Mouse (Mus musculus): ENCODE measurements around the gene Cfap44. TPM values are rescaled to one million over a fixed set of nuclear protein-coding genes. Genes with fewer than 3 reads are reported as not detected.

Gene Cfap44
- polyA plus RNA-seq, 1 experiment from 2014 or later = not detected

DNA sequence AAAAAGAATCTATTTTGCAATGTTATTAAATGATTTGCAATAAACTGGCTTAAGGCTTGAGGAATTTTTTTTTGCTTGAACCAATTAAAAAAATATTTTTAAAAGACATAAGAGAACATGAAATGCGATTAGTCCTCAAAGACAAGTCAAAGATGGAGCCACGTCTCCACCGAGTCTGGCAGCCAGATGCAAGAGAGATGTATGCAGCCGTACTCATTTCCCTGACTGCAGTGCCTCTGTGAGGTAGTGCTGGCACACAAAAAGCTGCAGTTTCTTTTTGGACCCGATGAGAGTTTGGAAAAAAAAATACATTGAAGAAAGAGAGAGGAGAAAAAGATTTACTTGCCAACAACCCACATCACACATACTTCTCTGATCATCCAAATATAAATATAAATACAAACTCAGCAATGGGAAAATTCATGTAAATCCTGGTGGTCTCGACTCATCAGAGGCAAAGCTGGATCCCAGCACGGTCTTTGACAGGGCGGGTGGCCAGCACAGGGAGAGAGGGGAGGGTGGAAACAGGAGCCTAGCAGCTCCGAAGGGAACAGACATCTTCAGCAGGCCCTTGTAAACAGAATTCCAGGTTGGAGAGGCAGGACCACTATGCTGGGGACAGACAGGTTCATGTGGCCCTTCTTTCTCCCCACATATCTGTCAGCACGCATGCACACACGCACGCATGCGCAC is 116.1 kb downstream of the Cfap44 start:
- H3K27ac ChIP-seq (replicated peaks) = peak overlapping the region; percentile 31
- H3K9me3 ChIP-seq = 0 out of 2 replicates have a peak, but pooled peaks cover 4% of the 10 kb centered on the region
- WGBS = 68% methylated on average over 13 of the region's 13 CpGs
- no peak overlapping the region for H3K4me3 ChIP-seq
- no peaks in the 10 kb centered on the region for H3K27me3 ChIP-seq (replicated peaks)
- peaks cover 36% of the 10 kb centered on the region for H3K36me3 ChIP-seq
- no peak for ATAC-seq (ENCODE audit: extremely low read depth, insufficient number of reproducible peaks, low FRiP score, low TSS enrichment)
- H3K4me1 ChIP-seq = peaks cover 8% of the 10 kb centered on the region; the same call in 1 of the 2 replicates
- H3K9ac ChIP-seq = no peak overlapping the region
- 0 out of 2 replicates have a peak overlapping the region, but pooled peaks have one; percentile 3 for H3K4me2 ChIP-seq

DNA sequence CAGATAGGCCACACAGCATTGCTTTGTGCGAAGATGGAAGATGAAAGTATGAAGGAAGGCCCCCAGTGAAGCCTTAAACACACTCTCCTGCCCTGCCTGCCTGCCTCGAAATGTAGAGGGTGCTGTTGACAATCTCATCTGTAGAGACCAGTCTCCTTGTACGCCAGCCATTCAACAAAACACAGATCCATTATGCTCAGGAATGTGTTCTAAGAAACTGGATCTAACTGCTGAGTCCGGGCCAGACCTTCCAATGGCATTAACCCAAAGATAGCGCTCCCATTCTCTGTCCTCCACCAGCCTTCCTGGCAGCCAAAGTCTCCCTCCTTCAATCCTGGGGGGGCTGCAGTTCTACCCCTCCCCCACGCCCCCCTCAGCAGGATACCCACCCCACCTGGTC is 121.9 kb downstream of the Cfap44 start:
- Histone ChIP-seq H3K27me3 (replicated peaks) (no peaks in the 10 kb centered on the region), H3K36me3 (peaks cover 56% of the 10 kb centered on the region), H3K4me2 (no peak overlapping the region), H3K27ac (replicated peaks) (no peak overlapping the region), H3K9ac (no peak overlapping the region), H3K4me1 (0 out of 2 replicates have a peak, but pooled peaks cover 3% of the 10 kb centered on the region), H3K9me3 (0 out of 2 replicates have a peak, but pooled peaks cover 4% of the 10 kb centered on the region), H3K4me3 (no peak overlapping the region)
- ATAC-seq (ENCODE audit: extremely low read depth, insufficient number of reproducible peaks, low FRiP score, low TSS enrichment) = no peak
- WGBS = 60% methylated on average over 6 of the region's 6 CpGs

- Histone ChIP-seq H3K9ac (no peak overlapping the region), H3K4me1 (peaks cover 19% of the 10 kb centered on the region), H3K4me3 (no peak overlapping the region), H3K9me3 (no peaks in the 10 kb centered on the region), H3K4me2 (no peak overlapping the region), H3K36me3 (peaks cover 26% of the 10 kb centered on the region), H3K27ac (replicated peaks) (no peak overlapping the region), H3K27me3 (replicated peaks) (no peaks in the 10 kb centered on the region)
- WGBS = 74% methylated on average over 7 of the region's 7 CpGs
- no peak for ATAC-seq (ENCODE audit: extremely low read depth, insufficient number of reproducible peaks, low FRiP score, low TSS enrichment)
Measured at GRCm38 (mm10) chr16:44523595-44523994, 129.0 kb downstream of the Cfap44 start.

- H3K9ac ChIP-seq = no peak overlapping the region; the same call in 1 of the 2 replicates
- H3K27ac ChIP-seq (replicated peaks) = no peak overlapping the region
- no peak for ATAC-seq (ENCODE audit: extremely low read depth, insufficient number of reproducible peaks, low FRiP score, low TSS enrichment)
- H3K4me2 ChIP-seq = no peak overlapping the region
- no peak overlapping the region for H3K4me3 ChIP-seq
- H3K36me3 ChIP-seq = peaks cover 2% of the 10 kb centered on the region; the same call in 1 of the 2 replicates
- no peaks in the 10 kb centered on the region for H3K27me3 ChIP-seq (replicated peaks)
- no peaks in the 10 kb centered on the region for H3K9me3 ChIP-seq
- WGBS = 76% methylated on average over 1 of the region's 1 CpGs
- peaks cover 31% of the 10 kb centered on the region for H3K4me1 ChIP-seq
Measured at GRCm38 (mm10) chr16:44526044-44526443, 131.4 kb downstream of the Cfap44 start.

- H3K4me1 ChIP-seq = peaks cover 37% of the 10 kb centered on the region
- H3K36me3 ChIP-seq = no peaks in the 10 kb centered on the region
- no peak overlapping the region for H3K4me3 ChIP-seq
- WGBS = 19% methylated on average over 12 of the region's 12 CpGs
- peak overlapping the region; percentile 65 for H3K9ac ChIP-seq
- no peak for ATAC-seq (ENCODE audit: extremely low read depth, insufficient number of reproducible peaks, low FRiP score, low TSS enrichment)
- no peaks in the 10 kb centered on the region for H3K9me3 ChIP-seq
- peak overlapping the region; percentile 45; the same call in 1 of the 2 replicates for H3K27ac ChIP-seq (replicated peaks)
- no peaks in the 10 kb centered on the region for H3K27me3 ChIP-seq (replicated peaks)
- peak overlapping the region; percentile 46 for H3K4me2 ChIP-seq
Measured at GRCm38 (mm10) chr16:44526689-44527088, 132.1 kb downstream of the Cfap44 start.

DNA sequence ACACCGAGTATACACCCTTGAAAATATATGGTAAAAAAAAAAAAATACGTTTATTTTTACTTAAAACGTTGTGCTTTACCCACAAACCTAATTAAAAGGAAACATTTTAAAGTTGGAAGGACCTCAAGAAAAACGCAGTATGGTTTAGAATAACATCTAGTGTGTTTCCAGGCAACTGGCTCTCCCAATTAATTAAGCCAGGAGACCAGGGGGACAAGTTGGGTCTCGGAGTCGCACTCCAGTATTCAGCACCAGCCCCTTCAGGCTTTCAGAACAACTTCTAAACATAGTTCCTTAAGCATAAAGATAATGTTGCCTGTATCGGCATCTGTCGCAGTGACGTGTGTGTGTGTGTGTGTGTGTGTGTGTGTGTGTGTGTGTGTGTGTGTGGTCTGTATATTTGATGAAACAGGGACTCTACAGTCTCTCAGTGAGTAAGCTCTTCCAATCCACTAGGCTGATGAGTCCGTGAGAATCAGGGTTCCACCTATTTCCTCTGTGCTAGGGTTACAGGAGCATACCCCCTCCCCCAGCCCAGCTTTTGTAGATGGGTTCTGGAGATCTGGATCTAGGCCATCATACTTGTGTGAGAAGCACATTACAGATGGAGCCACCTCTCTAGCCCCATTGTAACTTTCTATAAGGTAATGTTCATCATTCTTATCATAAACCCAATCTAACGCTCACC is 132.8 kb downstream of the Cfap44 start:
- Histone ChIP-seq H3K9ac (no peak overlapping the region), H3K4me3 (no peak overlapping the region), H3K9me3 (no peaks in the 10 kb centered on the region), H3K27ac (replicated peaks) (no peak overlapping the region), H3K4me1 (peaks cover 38% of the 10 kb centered on the region), H3K4me2 (no peak overlapping the region), H3K27me3 (replicated peaks) (no peaks in the 10 kb centered on the region), H3K36me3 (peaks cover 3% of the 10 kb centered on the region)
- no peak for ATAC-seq (ENCODE audit: extremely low read depth, insufficient number of reproducible peaks, low FRiP score, low TSS enrichment)
- 46% methylated on average over 11 of the region's 11 CpGs for WGBS

- H3K4me2 ChIP-seq = no peak overlapping the region
- 88% methylated on average over 7 of the region's 7 CpGs for WGBS
- no peaks in the 10 kb centered on the region for H3K27me3 ChIP-seq (replicated peaks)
- H3K9ac ChIP-seq = no peak overlapping the region
- no peak for ATAC-seq (ENCODE audit: extremely low read depth, insufficient number of reproducible peaks, low FRiP score, low TSS enrichment)
- H3K4me3 ChIP-seq = no peak overlapping the region
- H3K9me3 ChIP-seq = no peaks in the 10 kb centered on the region
- peaks cover 54% of the 10 kb centered on the region for H3K4me1 ChIP-seq
- no peak overlapping the region for H3K27ac ChIP-seq (replicated peaks)
- peaks cover 7% of the 10 kb centered on the region for H3K36me3 ChIP-seq
Measured at GRCm38 (mm10) chr16:44528955-44529354, 134.4 kb downstream of the Cfap44 start.

DNA sequence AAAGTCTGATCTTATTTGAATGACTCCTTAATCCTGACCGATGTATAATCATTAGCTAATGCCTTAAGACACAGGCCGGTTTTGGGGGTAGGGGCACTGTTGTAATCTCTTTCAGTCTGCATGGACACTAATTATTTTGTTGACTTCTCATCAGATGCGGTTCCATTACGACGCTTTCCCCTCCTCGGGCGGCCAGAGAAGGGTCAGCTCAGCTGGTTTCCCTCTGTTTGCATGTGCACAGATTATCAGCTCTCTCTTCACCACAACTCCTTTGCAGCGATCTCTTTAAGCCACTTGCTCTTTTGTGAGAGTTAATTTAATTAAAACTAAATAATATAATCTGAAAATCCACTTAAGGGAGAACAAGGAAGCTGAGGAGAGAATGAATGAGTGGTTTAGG is 135.1 kb downstream of the Cfap44 start:
- peaks cover 7% of the 10 kb centered on the region for H3K36me3 ChIP-seq
- no peak for ATAC-seq (ENCODE audit: extremely low read depth, insufficient number of reproducible peaks, low FRiP score, low TSS enrichment)
- 59% methylated on average over 8 of the region's 8 CpGs for WGBS
- no peak overlapping the region for H3K4me3 ChIP-seq
- no peak overlapping the region for H3K9ac ChIP-seq
- no peaks in the 10 kb centered on the region for H3K27me3 ChIP-seq (replicated peaks)
- H3K4me1 ChIP-seq = peaks cover 59% of the 10 kb centered on the region
- no peaks in the 10 kb centered on the region for H3K9me3 ChIP-seq
- H3K27ac ChIP-seq (replicated peaks) = no peak overlapping the region
- H3K4me2 ChIP-seq = no peak overlapping the region

GRCm38 (mm10) chr16:44530191-44530590 is 135.6 kb downstream of the Cfap44 start:
- Histone ChIP-seq H3K9ac (no peak overlapping the region), H3K27me3 (replicated peaks) (no peaks in the 10 kb centered on the region), H3K4me3 (no peak overlapping the region), H3K4me1 (peaks cover 62% of the 10 kb centered on the region), H3K27ac (replicated peaks) (peak overlapping the region; percentile 17; the same call in 1 of the 2 replicates), H3K9me3 (no peaks in the 10 kb centered on the region), H3K36me3 (peaks cover 7% of the 10 kb centered on the region), H3K4me2 (peak overlapping the region; percentile 67)
- no peak for ATAC-seq (ENCODE audit: extremely low read depth, insufficient number of reproducible peaks, low FRiP score, low TSS enrichment)
- 30% methylated on average over 9 of the region's 9 CpGs for WGBS

GRCm38 (mm10) chr16:44530829-44531228 is 136.2 kb downstream of the Cfap44 start:
- peaks cover 63% of the 10 kb centered on the region for H3K4me1 ChIP-seq
- peak overlapping the region; percentile 73 for H3K9ac ChIP-seq
- peaks cover 7% of the 10 kb centered on the region for H3K36me3 ChIP-seq
- peak overlapping the region; percentile 17; the same call in 1 of the 2 replicates for H3K27ac ChIP-seq (replicated peaks)
- no peak for ATAC-seq (ENCODE audit: extremely low read depth, insufficient number of reproducible peaks, low FRiP score, low TSS enrichment)
- peak overlapping the region; percentile 37 for H3K4me3 ChIP-seq
- 5% methylated on average over 7 of the region's 7 CpGs for WGBS
- H3K4me2 ChIP-seq = peak overlapping the region; percentile 67
- no peaks in the 10 kb centered on the region for H3K9me3 ChIP-seq
- no peaks in the 10 kb centered on the region for H3K27me3 ChIP-seq (replicated peaks)

- ATAC-seq (ENCODE audit: extremely low read depth, insufficient number of reproducible peaks, low FRiP score, low TSS enrichment) = no peak
- no peaks in the 10 kb centered on the region for H3K27me3 ChIP-seq (replicated peaks)
- no peak overlapping the region for H3K27ac ChIP-seq (replicated peaks)
- peak overlapping the region; percentile 73 for H3K9ac ChIP-seq
- 46% methylated on average over 12 of the region's 12 CpGs for WGBS
- H3K4me1 ChIP-seq = peaks cover 64% of the 10 kb centered on the region
- peak overlapping the region; percentile 67 for H3K4me2 ChIP-seq
- peak overlapping the region; percentile 37 for H3K4me3 ChIP-seq
- no peaks in the 10 kb centered on the region for H3K9me3 ChIP-seq
- peaks cover 7% of the 10 kb centered on the region for H3K36me3 ChIP-seq
Measured at GRCm38 (mm10) chr16:44531239-44531797, 136.7 kb downstream of the Cfap44 start.

Measured in heart, embryonic 13.5 days (tissue).